In the genomic region with DNA sequence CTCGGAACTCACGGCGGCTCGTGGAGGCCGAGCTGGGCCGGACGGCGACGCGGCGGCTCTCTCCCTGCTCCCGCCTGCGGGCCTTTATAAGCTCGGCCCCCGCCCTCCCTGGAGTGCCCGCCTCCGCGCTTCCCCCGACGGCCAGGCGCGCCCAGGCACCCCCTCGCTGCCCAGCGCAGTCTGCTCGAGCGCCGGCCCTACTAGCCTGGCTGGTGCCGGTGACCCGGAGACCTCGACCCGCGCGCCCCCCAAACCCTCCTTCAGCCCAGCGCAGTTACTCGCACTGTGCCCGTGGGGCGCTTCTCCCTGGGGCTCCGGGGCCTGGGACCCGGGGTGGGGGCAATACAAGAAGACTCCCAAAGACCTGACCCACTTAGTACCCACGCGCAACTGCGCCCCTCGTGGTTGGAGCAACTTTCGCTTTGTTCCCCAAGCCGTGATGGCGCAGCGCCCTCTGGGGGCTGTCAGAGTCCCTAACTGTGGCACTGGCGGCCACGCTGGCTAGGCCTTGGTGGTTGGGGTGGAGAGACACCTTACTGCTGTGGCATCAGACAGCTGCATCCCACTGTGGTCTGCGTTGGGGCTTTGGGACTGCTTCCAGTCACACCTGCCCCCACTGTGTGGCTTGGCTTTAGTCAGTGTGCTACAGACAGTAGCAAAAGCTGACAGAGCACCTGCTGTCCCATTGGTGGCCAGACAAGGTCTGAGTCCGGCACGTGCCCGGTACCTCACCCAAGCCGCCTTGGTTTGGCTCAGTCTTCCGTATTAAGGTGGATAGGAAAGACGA, we compare ENCODE assay signal across 7 mouse cellular contexts. TPM values are rescaled to one million over a fixed set of nuclear protein-coding genes. Genes with fewer than 3 reads are reported as not detected.
DNase-seq lines count a peak whose midpoint lies in the region; ATAC-seq and TF ChIP-seq lines count a peak whose summit lies in the region.

A gene (minus strand): TSS at position 65 of the 787 bp plus-strand sequence.

- H3K4me3 ChIP-seq in embryonic facial prominence, embryonic 10.5 days: peak within 1 kb of the TSS; percentile 69
- peak within 1 kb of the TSS; percentile 73 for H3K4me3 ChIP-seq in intestine, postnatal 0 days (ENCODE audit: low read depth, low read length)
- H3K4me3 ChIP-seq in limb, embryonic 11.5 days (ENCODE audit: low read depth, low read length): peak within 1 kb of the TSS; percentile 61
- H3K4me3 ChIP-seq in midbrain, embryonic 13.5 days (replicated peaks): peak within 1 kb of the TSS; percentile 49

- H3K4me2 ChIP-seq in intestine, postnatal 0 days (replicated peaks; ENCODE audit: low read depth): peak within 1 kb of the TSS; percentile 99
- peak within 1 kb of the TSS; percentile 91 for H3K4me2 ChIP-seq in limb, embryonic 11.5 days (ENCODE audit: low read depth, severe bottlenecking)
- H3K4me2 ChIP-seq in midbrain, embryonic 13.5 days (replicated peaks): peak within 1 kb of the TSS; percentile 77

- peak within 1 kb of the TSS; percentile 92 for H3K27ac ChIP-seq in embryonic facial prominence, embryonic 10.5 days (replicated peaks)
- H3K27ac ChIP-seq in intestine, postnatal 0 days (ENCODE audit: low read depth, low read length): peak within 1 kb of the TSS; percentile 83
- peak within 1 kb of the TSS; percentile 68; the same call in 1 of the 2 replicates for H3K27ac ChIP-seq in limb, embryonic 11.5 days (replicated peaks; ENCODE audit: low read depth, low read length)
- no peak within 1 kb of the TSS; the same call in 1 of the 2 replicates for H3K27ac ChIP-seq in midbrain, embryonic 13.5 days

- H3K4me1 ChIP-seq in embryonic facial prominence, embryonic 10.5 days: peaks cover 56% of the 10 kb centered on the region
- H3K4me1 ChIP-seq in intestine, postnatal 0 days (replicated peaks; ENCODE audit: control insufficient read depth, insufficient read depth, low read length): peaks cover 7% of the 10 kb centered on the region; the same call in 1 of the 2 replicates
- H3K4me1 ChIP-seq in limb, embryonic 11.5 days (ENCODE audit: control insufficient read depth, insufficient read depth, low read length): peaks cover 24% of the 10 kb centered on the region
- peaks cover 14% of the 10 kb centered on the region for H3K4me1 ChIP-seq in midbrain, embryonic 13.5 days (replicated peaks)

- TF ChIP-seq CTCF in intestine, postnatal 0 days (IDR thresholded peaks at IDR 0.05; ENCODE audit: low read depth): peak; percentile 100

- H3K27me3 ChIP-seq in embryonic facial prominence, embryonic 10.5 days (replicated peaks; ENCODE audit: low read depth, poor library complexity, severe bottlenecking): peaks cover 30% of the 10 kb centered on the region
- H3K27me3 ChIP-seq in intestine, postnatal 0 days (replicated peaks; ENCODE audit: control insufficient read depth, insufficient read depth, low read length): no peaks in the 10 kb centered on the region
- H3K27me3 ChIP-seq in limb, embryonic 11.5 days (ENCODE audit: control insufficient read depth, insufficient read depth, low read length): no peaks in the 10 kb centered on the region
- peaks cover 41% of the 10 kb centered on the region for H3K27me3 ChIP-seq in midbrain, embryonic 13.5 days

- peak; percentile 93 for DNase-seq in adrenal gland, adult 2 months
- peak; percentile 89 for DNase-seq in embryonic facial prominence, embryonic 10.5 days (ENCODE audit: low spot score)
- peak; percentile 94 for DNase-seq in limb, embryonic 11.5 days (ENCODE audit: low spot score)
- peak; percentile 93 for DNase-seq in spleen, adult 12 weeks (ENCODE audit: low spot score)

- ATAC-seq in granulocyte monocyte progenitor cell, adult 5-6 weeks (replicated peaks; ENCODE audit: poor library complexity, severe bottlenecking): peak; percentile 40
- peak; percentile 77 for ATAC-seq in intestine, postnatal 0 days
- ATAC-seq in limb, embryonic 11.5 days (ENCODE audit: insufficient number of reproducible peaks, low FRiP score, low TSS enrichment, low read depth): peak; percentile 59
- peak; percentile 65 for ATAC-seq in midbrain, embryonic 13.5 days

- H3K9me3 ChIP-seq in embryonic facial prominence, embryonic 10.5 days: no peaks in the 10 kb centered on the region
- H3K9me3 ChIP-seq in intestine, postnatal 0 days (ENCODE audit: control insufficient read depth): no peaks in the 10 kb centered on the region
- H3K9me3 ChIP-seq in limb, embryonic 11.5 days (ENCODE audit: control insufficient read depth, low read length): no peaks in the 10 kb centered on the region
- no peaks in the 10 kb centered on the region for H3K9me3 ChIP-seq in midbrain, embryonic 13.5 days

- H3K9ac ChIP-seq in intestine, postnatal 0 days (ENCODE audit: low read depth, low read length): peak within 1 kb of the TSS; percentile 82
- peak within 1 kb of the TSS; percentile 90 for H3K9ac ChIP-seq in limb, embryonic 11.5 days (ENCODE audit: low read length)
- H3K9ac ChIP-seq in midbrain, embryonic 13.5 days (replicated peaks): peak within 1 kb of the TSS; percentile 66

- 10% methylated on average over 56 of the region's 56 CpGs for WGBS in embryonic facial prominence, embryonic 10.5 days
- WGBS in intestine, postnatal 0 days: 11% methylated on average over 46 of the region's 56 CpGs
- 12% methylated on average over 48 of the region's 56 CpGs for WGBS in limb, embryonic 11.5 days
- WGBS in midbrain, embryonic 13.5 days: 12% methylated on average over 56 of the region's 56 CpGs

- H3K36me3 ChIP-seq in embryonic facial prominence, embryonic 10.5 days (replicated peaks): no peaks in the 10 kb centered on the region
- H3K36me3 ChIP-seq in intestine, postnatal 0 days (ENCODE audit: control insufficient read depth, insufficient read depth): no peaks in the 10 kb centered on the region
- no peaks in the 10 kb centered on the region for H3K36me3 ChIP-seq in limb, embryonic 11.5 days (ENCODE audit: control insufficient read depth, insufficient read depth, low read length)
- H3K36me3 ChIP-seq in midbrain, embryonic 13.5 days: no peaks in the 10 kb centered on the region

RNA-seq across cellular contexts. Expression of the gene that starts here (rescaled TPM):
- 10 to 100 TPM; 15.1 to 26.4 TPM for total RNA-seq in adrenal gland, adult 2 months (2021)
- 47.5 and 64.7 TPM in 2 replicates for polyA plus RNA-seq in adrenal gland, adult 2 months (2012; rRNA removed)
- 8.5 and 9.0 TPM in 2 replicates for polyA plus RNA-seq in embryonic facial prominence, embryonic 10.5 days (2016; fragmentation: Nextera tagmentation; extraction: Ambion mirVana)
- total RNA-seq in granulocyte monocyte progenitor cell, adult 5-6 weeks (2014; fragmentation: Nextera tagmentation): 19.4 and 67.1 TPM in 2 replicates
- 15.8 and 22.4 TPM in 2 replicates for total RNA-seq in granulocyte monocyte progenitor cell, adult 5-6 weeks (2017)
- polyA plus RNA-seq in intestine, postnatal 0 days (2015; fragmentation: Nextera tagmentation; extraction: Ambion mirVana): 4.4 and 7.3 TPM in 2 replicates
- polyA plus RNA-seq in limb, embryonic 11.5 days (2014; fragmentation: Nextera tagmentation; extraction: Ambion mirVana): 6.2 and 7.2 TPM in 2 replicates
- 1.6 and 2.9 TPM in 2 replicates for polyA plus RNA-seq in midbrain, embryonic 13.5 days (2015; fragmentation: Nextera tagmentation; extraction: Ambion mirVana)
